Mouse (Mus musculus) kidney, postnatal 36 days (tissue): ENCODE measurements around the gene Spag7.

ENCODE experiments used
- DNase-seq, 2 experiments: peaks; one replicate each; pipeline ENCODE4 v3.0.0; 2021 to 2022; ENCODE audit warnings: mixed read lengths in 2 of 2

Spag7 gene

GRCm38 (mm10) chr11:70639976-70640375 is 29.2 kb downstream of the Spag7 start:
- DNase-seq: no peak

- DNase-seq: no peak
Measured at GRCm38 (mm10) chr11:70638714-70639278, 30.4 kb downstream of the Spag7 start, which contains the start of gene Gp1ba. Gene Gp1ba (plus strand): TSS chr11:70639122.

DNA sequence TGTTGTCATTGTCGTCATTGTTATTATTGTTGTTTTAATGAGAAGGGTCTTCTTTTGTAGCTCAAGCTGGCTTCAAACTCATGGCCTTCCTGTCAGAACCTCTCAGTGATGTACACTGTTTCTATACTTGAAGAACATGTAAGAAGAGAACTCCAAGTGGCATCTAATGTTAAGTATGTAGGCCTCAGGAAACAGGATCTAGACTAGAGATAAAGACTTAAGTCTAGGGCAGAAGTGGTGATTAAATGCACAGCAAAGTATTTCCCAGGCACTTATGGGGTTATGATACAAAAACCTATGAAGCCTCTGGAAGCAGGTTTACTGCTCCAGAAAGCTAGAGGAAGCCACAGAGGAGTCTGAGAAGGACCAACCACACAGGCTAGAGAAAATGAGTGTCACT is 30.9 kb downstream of the Spag7 start:
- DNase-seq: no peak

GRCm38 (mm10) chr11:70637764-70638163 is 31.5 kb downstream of the Spag7 start:
- DNase-seq: no peak

DNA sequence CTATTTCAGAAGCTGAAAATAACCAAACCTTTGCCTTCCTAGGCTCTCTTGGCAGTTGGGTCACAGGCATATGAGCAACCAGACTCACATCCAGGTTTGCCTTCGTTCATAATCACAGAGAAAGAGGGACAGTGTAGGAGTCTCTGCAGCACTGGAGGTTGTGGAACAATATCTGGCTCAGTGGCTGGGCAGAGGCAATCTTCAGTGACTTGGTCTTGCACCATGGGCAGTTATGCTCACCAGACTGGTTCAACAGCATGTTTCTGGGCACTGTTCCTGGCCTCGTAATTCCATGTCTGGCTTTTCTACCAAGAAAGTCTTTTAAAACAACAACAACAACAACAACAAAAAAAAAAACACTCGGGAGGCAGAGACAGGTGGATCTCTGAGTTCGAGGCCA is 33.6 kb downstream of the Spag7 start:
- DNase-seq: no peak

DNA sequence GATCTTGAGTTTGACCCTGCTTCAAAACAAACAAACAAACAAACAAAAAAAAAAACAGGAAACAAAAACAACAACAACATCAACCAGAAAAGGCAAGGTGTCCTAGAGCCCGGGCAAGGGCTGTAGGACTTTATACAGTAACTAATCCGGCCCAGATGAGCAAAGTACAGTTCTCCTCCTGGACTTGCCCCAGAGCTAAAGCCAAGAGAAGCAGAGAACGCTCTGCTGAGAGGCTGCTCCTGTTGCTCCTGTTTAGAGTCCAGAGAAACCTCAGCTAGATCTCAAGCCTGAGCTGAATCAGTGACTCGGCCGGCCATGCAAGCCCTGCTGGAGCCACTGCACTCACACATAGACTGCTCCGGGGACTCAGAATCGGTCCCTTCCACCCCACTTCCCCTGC is 39.1 kb downstream of the Spag7 start:
- DNase-seq: peak; percentile 70 to 80

- no peak for DNase-seq
Measured at GRCm38 (mm10) chr11:70629557-70629956, 39.7 kb downstream of the Spag7 start.

DNA sequence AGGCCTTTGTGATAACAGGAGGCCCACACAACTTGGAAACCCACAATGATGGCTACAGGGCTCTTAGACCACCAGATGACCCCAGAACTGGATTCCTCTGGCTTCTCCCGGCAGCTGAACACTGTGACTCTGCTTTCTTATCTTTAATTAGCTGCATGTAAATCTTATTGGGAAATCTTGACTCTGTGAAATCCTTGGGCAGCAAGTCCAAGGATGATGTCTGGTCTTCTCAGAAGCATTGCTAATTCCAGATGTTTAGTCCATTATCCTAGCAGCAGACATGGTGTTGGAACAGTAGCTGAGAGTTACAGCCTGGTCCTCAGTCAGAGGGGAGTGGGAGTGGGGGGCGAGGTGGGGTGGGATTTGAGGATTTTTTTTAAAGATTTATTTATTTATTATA is 40.8 kb downstream of the Spag7 start:
- no peak for DNase-seq

DNA sequence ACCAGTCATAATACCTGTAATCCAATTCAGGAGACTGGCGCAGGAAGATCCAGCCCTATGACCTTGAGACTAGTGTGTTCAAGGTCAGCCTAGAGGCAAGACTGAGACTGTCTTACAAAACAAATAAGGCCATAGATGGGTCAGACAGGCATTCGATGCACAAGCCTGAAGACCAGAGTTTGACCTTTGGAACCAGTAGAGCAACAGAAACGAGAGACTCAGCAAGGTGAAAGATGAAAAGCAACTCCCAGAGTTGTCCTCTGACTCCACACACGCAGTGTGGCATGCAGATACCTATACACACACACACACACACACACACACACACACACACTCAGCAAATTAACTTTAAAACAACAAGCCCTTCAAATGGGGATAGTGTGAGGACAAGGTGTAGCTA is 42.3 kb downstream of the Spag7 start:
- DNase-seq: peak; percentile 35 to 66

- DNase-seq: peak; percentile 46 to 81
Measured at GRCm38 (mm10) chr11:70625473-70625872, 43.7 kb downstream of the Spag7 start.

GRCm38 (mm10) chr11:70623053-70623742 is 46.0 kb downstream of the Spag7 start:
- peak in 1 of 2 experiments; percentile 51 for DNase-seq

DNA sequence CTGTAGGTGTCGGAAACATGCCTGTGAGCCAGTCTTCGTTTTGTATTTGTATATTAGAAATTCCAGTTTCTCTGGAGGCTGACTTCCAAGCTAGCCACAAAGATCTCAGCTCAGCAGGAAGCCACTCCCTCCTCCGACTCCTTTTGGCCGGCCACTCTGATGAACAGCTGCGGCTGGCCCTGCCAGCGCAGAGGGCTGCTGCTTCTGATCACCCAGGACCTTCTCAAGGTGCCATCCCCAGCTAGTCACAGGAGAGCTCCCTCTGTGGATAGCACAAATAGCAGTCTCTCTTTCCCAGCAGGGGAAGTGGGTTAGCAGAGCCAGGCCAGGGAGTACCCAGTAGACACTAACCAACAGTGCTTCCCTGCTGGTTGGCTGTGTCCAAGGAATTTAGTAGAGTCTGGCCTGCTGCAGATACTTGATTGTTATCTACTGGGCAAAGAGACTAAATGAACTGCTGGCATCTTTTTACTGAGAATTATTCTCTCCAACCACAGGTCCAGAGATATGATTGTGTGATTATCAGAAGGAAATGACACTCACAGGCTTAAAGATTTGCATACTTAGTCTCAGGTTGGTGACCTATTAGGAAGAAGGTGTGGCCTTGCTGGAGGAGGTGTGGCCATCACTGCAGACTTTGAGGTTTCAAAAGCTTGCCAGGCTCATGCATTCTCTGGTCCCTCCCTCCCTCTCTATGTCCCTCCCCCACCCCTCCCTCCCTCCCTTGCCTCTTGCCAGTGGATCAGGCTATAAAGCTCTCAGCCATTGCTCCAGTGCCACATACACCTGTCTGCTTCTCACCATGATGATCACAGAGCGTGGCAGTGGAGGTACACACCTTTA is 47.0 kb downstream of the Spag7 start:
- peak; percentile 34 to 39 for DNase-seq

DNA sequence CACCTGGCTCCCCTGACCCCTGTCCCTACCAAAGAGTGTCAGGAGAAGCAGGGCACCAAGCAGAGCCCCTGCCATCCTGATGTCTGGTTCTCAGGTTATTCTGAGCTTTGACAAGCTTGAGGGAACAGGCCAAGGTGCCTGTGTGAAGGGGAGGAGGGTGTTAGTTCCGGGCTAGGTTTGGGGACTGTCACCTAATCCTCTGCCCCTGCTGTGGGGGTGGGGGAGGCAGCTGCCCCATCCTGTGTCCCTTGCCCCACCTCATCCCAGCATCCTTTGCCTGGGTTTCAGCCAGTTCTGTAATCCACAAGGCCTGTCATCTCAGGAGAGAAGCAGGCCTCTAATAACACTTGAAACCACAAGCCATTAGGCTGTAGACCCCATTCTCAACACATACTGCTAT is 50.1 kb downstream of the Spag7 start, which contains the start of gene Chrne:
TSS of gene Chrne (minus strand) at position 116 of the 400 bp plus-strand sequence.
- no peak for DNase-seq

DNA sequence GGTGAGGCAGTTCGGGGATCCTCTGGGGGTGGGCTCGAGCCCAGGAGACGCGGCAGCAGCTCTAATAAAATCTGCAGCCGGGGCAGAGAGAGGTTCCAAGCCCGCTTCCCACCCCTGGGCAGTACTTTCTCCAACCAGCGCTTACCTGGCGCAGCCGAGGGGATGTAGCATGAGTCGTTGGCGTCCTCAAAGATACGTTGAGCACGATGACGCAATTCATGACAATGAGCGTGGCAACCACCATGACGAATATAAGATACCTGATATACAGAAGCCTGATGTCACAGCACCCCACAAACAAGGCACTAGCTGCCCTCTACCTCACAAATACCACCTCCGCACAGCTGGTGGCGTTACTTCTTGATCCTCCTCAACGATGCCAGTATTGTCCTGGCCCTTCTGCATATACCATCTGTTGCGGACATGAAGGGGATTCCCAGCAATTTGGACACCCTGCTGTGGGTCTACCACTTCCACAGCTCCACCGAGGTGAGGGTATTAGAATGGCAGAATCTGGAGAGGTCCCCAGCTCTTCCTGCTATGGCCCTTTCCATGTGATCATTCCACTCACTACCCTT is 53.6 kb downstream of the Spag7 start, which contains the start of gene 4930544D05Rik:
TSS of gene 4930544D05Rik (plus strand) at position 333 of the 578 bp plus-strand sequence.
- DNase-seq: no peak

DNA sequence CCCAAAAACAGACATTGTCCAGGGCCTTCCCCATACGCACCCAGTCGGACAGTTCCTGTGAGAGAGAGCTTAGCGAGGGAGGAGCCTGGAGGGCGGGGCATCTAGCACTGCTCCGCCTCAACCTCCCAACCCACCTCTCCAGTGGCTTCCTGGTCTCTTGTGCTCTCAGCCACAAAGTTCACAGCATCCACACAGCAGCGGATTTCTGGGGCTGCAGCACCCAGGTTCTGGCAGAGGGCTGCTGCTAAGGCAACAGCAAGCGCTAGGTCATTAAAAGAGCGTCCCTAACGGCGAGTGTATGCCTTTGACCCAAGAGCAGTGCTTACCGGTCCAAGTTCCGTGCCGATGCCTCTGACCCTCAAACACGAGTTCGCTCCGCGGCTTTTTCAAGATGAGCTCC is 54.1 kb downstream of the Spag7 start:
- peak; percentile 77 to 84 for DNase-seq
